Mouse (Mus musculus) intestine, postnatal 0 days (tissue): ENCODE data around the gene Dnm1. TPM values are rescaled to one million over a fixed set of nuclear protein-coding genes. Genes with fewer than 3 reads are reported as not detected.

ENCODE experiments used
- ATAC-seq: fragments of 200-750 bp; cut with Nextera tagmentation; 2 replicates; pipeline ENCODE4 v1.8.0; 2017; ENCODE audit warnings: mild to moderate bottlenecking, moderate TSS enrichment, moderate library complexity
- H3K27ac ChIP-seq: fragments of 300-500 bp; sonication (generic); 2 replicates; pipeline ENCODE4 v1.5.1; 2014; ENCODE audit warnings: mild to moderate bottlenecking, low read depth, low read length, moderate library complexity
- H3K27me3 ChIP-seq: fragments of 300-500 bp; sonication (generic); replicated peaks from 2 replicates; pipeline ENCODE4 v1.6.1; 2014; ENCODE audit warnings: low read length, mixed read lengths; ENCODE audit not compliant: control insufficient read depth, insufficient read depth
- H3K36me3 ChIP-seq: fragments of 300-500 bp; sonication (generic); 2 replicates; pipeline ENCODE4 v1.6.1; 2014; ENCODE audit warnings: mild to moderate bottlenecking, moderate library complexity; ENCODE audit not compliant: control insufficient read depth, insufficient read depth
- H3K4me1 ChIP-seq: fragments of 300-500 bp; sonication (generic); replicated peaks from 2 replicates; pipeline ENCODE4 v1.6.1; 2014; ENCODE audit warnings: antibody characterized with exemption, low read length, mixed read lengths; ENCODE audit not compliant: control insufficient read depth, insufficient read depth
- H3K4me2 ChIP-seq: fragments of 300-500 bp; sonication (generic); replicated peaks from 2 replicates; pipeline ENCODE4 v1.6.1; 2014; ENCODE audit warnings: low read depth, mild to moderate bottlenecking, moderate library complexity
- H3K4me3 ChIP-seq: fragments of 300-500 bp; sonication (generic); 2 replicates; pipeline ENCODE4 v1.5.1; 2014; ENCODE audit warnings: low read depth, low read length
- H3K9ac ChIP-seq: fragments of 300-500 bp; sonication (generic); 2 replicates; pipeline ENCODE4 v1.6.1; 2014; ENCODE audit warnings: mild to moderate bottlenecking, low read depth, low read length
- H3K9me3 ChIP-seq: fragments of 300-500 bp; sonication (generic); 2 replicates; pipeline ENCODE4 v1.6.1; 2016; ENCODE audit warnings: mixed run types; ENCODE audit not compliant: control insufficient read depth
- CTCF ChIP-seq: sonication (generic); IDR thresholded peaks from 2 replicates; pipeline ENCODE4 v1.5.1; 2016; ENCODE audit warnings: low read depth, mild to moderate bottlenecking, control low read depth, antibody characterized with exemption, moderate library complexity
- WGBS: fragments of 180-500 bp; shearing (Covaris S2); extraction: QIAGEN DNeasy Blood & Tissue Kit; methylation state at CpG from one replicate; pipeline ENCODE4 v1.1.7; 2014; 5-methylcytosine and 5-hydroxymethylcytosine counted together
- polyA plus RNA-seq: library from polyadenylated mRNA; unstranded; fragments of >200 nt; fragmentation: Nextera tagmentation; extraction: Ambion mirVana; gene quantifications from 2 replicates; pipeline ENCODE4 v1.2.1, GENCODE M21; 2015

Gene Dnm1
- polyA plus RNA-seq, 1 experiment from 2014 or later, result 23.5 TPM

DNA sequence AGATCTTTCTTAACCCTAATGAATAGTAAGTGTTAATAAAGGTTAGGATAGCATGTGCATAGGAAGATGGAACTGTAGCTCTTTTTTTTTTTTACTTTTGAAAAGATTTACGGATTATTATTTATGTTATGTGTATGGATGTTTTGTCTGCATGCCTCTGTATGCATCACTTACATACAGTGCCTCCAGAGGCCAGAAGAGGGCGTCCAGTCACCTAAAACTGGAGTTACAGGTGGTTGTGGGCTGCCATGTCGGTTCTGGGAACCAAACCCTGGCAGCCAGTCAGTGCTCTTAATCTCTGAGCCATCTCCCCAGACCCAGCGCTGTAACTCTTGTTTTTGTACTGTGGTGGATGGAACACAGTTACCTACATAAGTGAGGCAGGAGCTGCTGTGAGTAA is 28.8 kb downstream of the Dnm1 start:
- no peaks in the 10 kb centered on the region for H3K27me3 ChIP-seq
- no peak overlapping the region for H3K4me3 ChIP-seq
- H3K9ac ChIP-seq, result no peak overlapping the region
- whole genome bisulfite sequencing, result 63% methylated on average over 4 of the region's 4 CpGs
- no peak for ATAC-seq
- H3K9me3 ChIP-seq, result no peaks in the 10 kb centered on the region
- peaks cover 16% of the 10 kb centered on the region; the same call in 1 of the 2 replicates for H3K36me3 ChIP-seq
- H3K4me2 ChIP-seq, result no peak overlapping the region
- H3K27ac ChIP-seq, result no peak overlapping the region
- TF ChIP-seq CTCF, result peak; percentile 42
- no peaks in the 10 kb centered on the region for H3K4me1 ChIP-seq

DNA sequence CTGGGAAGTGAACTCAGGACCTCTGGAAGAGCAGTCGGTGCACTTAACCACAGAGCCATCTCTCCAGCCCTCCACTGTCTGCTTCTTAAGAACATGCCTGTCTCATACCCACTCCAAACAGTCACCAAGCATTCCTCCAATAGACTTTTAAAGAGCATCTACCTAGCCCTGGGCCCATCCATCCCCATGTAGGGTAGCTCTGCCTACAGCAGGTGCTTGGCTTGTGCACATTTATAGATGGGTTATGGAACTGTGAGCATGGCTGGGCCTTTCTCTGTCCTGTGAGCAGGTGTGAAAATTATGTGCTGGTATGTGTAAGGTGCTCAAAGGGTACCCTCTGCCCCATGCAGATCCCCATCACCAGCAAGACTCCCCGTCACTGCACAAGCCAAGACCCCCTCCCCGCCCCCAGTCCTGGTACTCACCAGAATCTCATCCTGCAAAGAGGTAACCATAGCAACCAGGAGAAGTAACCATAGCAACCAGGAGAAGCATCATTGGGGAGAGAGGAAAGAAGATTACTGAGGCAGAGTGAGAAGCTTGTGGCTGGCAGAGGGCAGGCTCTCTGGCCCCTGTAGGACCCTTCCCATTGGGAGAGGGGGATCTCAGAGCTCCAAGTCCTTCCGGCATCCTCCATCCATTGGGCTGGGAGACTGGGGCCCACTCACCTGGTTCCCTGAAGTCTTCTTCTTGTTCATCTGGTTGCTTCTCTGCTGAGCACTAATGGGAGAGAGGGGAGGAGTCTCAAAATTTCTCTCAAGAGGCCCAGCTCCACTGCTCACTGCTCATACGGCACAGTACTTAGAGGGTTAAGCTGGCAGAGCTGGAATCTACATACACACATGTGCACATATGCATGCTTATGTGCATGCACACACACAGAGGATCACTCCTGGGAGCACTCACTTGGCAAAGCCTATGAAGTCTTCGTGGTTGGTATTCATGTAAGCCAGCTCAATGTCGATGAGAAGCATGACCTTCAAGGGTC is 30.1 kb downstream of the Dnm1 start:
- ATAC-seq, result no peak
- Histone ChIP-seq H3K4me1 (no peaks in the 10 kb centered on the region), H3K27ac (no peak overlapping the region), H3K9ac (no peak overlapping the region), H3K36me3 (peaks cover 18% of the 10 kb centered on the region; the same call in 1 of the 2 replicates), H3K9me3 (no peaks in the 10 kb centered on the region), H3K4me2 (no peak overlapping the region), H3K27me3 (no peaks in the 10 kb centered on the region), H3K4me3 (no peak overlapping the region)
- WGBS, result 84% methylated on average over 7 of the region's 7 CpGs
- TF ChIP-seq CTCF, result no peak

DNA sequence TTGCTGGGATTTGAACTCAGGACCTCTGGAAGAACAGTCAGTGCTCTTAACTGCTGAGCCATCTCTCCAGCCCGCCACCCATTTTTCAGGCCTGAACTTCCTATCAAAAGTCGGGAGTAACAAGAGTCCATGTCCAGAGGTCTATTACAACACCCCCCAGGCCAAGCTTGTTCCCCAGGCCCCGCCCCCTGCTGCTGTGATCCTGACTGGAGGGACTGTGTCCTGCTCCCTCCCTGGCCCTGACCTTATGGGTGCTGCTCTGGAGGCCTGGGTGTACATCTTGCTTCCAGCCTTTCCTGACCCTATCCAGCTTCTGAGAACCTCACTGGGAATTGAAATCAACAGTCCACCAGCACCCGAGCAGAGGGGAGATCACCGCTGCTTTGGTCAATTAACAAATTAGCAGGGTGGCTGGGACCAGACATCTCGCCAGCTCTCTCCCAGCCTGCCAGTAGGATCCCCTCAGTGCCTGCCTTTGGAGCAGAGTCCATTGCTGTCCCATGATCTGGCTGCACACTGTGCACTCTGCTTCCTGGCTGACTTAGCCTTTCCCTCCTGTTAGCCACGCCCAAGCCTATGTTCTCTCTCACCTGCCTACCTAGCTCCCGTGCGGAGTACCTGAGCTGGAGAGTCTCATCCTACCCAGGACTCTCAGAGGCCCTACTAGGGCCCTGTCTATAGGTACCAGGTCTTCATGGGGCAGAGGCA is 31.4 kb downstream of the Dnm1 start:
- Histone ChIP-seq H3K4me3 (no peak overlapping the region), H3K9ac (no peak overlapping the region), H3K36me3 (peaks cover 22% of the 10 kb centered on the region; the same call in 1 of the 2 replicates), H3K27me3 (no peaks in the 10 kb centered on the region), H3K4me2 (no peak overlapping the region), H3K4me1 (no peaks in the 10 kb centered on the region), H3K27ac (peak overlapping the region; percentile 93), H3K9me3 (no peaks in the 10 kb centered on the region)
- no peak for TF ChIP-seq CTCF
- WGBS, result 48% methylated on average over 9 of the region's 9 CpGs
- peak; percentile 85 for ATAC-seq

DNA sequence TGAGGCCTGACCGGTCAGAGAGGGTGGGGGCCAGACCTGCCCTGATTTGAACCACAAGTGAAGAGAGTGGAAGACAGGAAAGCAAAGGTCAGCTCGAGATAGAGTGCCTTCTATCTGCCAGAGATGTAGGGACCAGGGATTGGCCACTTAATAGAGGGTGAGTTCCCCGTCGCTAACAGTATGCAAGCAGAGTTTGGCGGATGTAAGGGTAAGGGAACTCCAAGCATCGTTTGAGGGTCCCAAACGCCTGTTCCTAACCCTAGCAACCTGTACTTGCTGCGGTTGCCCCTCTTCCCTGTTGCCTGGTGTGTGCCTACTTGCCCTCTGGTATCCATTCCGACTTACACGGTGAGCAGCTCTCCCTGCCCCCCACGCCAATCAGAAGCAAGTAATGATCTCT is 32.4 kb downstream of the Dnm1 start:
- Histone ChIP-seq H3K4me3 (no peak overlapping the region), H3K36me3 (peaks cover 22% of the 10 kb centered on the region; the same call in 1 of the 2 replicates), H3K4me2 (no peak overlapping the region), H3K27ac (peak overlapping the region; percentile 46; the same call in 1 of the 2 replicates), H3K4me1 (no peaks in the 10 kb centered on the region), H3K9ac (no peak overlapping the region), H3K9me3 (no peaks in the 10 kb centered on the region), H3K27me3 (no peaks in the 10 kb centered on the region)
- no peak for ATAC-seq
- no peak for TF ChIP-seq CTCF
- WGBS, result 72% methylated on average over 11 of the region's 11 CpGs

DNA sequence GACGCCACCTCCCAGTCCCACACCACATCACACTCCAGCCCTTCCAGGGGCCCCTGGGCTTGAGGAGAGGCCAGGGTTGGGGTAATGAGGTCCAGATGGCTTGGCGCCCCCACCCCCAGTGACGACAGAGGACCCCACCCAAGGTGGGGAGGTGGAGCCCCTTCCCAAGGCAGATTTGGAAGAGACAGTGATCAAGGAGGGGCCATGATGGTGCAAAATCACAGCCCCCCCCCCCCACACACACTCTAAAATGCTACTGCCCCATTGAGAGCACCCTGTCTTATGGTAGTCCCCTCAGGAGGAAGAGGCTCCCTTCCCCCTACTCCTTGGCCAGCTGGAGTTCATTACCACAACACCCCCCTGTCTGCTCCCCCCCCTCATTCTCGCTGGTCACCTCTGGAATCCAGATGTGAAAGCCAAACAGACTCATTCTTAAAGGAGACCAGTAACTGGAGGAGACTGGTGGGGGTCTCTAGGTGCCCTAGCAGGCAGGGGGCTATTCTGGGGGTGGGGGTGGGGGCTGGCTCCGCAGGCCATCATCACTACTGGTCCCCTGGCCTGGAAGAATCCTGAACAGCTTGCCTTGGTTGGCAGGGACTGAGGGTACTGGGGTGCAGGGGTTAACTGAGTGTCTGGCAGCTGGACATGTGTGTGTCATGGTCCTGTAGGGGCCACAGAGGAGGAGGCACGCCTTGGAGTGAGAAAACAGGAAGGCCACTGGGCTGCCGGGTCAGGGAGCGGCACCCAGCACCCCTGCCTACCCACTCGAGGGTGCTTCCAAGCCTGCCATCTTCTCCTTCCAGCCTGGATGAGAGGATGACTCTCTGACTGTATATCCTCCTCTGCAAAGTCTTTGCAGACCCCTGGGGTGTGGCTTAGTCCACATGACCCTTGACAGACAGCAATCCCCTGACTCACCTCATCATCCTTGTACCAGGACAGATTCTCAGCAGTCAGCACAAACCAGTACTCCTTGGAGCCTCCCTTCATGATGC is 33.3 kb downstream of the Dnm1 start:
- Histone ChIP-seq H3K36me3 (peaks cover 25% of the 10 kb centered on the region; the same call in 1 of the 2 replicates), H3K27me3 (no peaks in the 10 kb centered on the region), H3K4me2 (peak overlapping the region; percentile 13; the same call in 1 of the 2 replicates), H3K27ac (peak overlapping the region; percentile 46), H3K9me3 (no peaks in the 10 kb centered on the region), H3K4me3 (no peak overlapping the region), H3K9ac (no peak overlapping the region), H3K4me1 (no peaks in the 10 kb centered on the region)
- 49% methylated on average over 9 of the region's 9 CpGs for WGBS
- no peak for ATAC-seq
- no peak for TF ChIP-seq CTCF
